Mouse (Mus musculus) cerebellum, adult 2 months (tissue): ENCODE data around the gene Lzts3.

Experiments
- CTCF ChIP-seq: fragments of 200-500 bp; IDR thresholded peaks from 2 replicates; pipeline ENCODE4 v1.5.1; 2011; ENCODE audit warnings: low read depth, mild to moderate bottlenecking, control low read depth, low read length, moderate library complexity, borderline replicate concordance; ENCODE audit not compliant: insufficient read depth
- POLR2A ChIP-seq: fragments of 200-500 bp; IDR thresholded peaks from 2 replicates; pipeline ENCODE4 v1.6.1; 2011; ENCODE audit warnings: low read length, control low read depth, borderline replicate concordance; ENCODE audit not compliant: insufficient read depth

DNA sequence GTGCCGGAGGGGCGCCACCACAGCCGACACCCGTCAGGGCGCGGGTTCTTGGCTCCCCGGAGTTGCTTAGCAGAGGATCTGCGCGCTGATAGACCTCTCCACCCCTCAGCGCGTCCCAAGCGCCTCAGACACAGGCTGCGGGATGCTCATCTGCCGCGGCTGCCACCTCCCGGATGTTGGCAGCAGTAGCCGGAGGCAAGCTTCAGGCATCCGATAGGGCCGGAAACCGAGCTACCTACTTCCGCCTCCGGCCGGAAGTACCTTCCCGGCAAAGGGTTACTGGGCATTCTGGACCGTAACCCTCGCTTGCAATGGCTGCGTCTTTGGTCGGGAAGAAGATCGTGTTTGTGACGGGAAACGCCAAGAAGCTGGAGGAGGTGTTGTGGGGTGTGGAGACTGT is 25.0 kb upstream of the Lzts3 start, which contains the start of gene Itpa:
- TF ChIP-seq POLR2A: peak; percentile 86
- peak; percentile 45; the same call in 1 of the 2 replicates for TF ChIP-seq CTCF
